Mouse (Mus musculus): ENCODE measurements around the gene Poll. TPM values are rescaled to one million over a fixed set of nuclear protein-coding genes. Genes with fewer than 3 reads are reported as not detected.
A peak's percentile ranks its signal among the peaks of the same experiment; 100 is the strongest.

The Poll gene
- polyA plus RNA-seq, 1 experiment from 2014 or later = 11.5 TPM

DNA sequence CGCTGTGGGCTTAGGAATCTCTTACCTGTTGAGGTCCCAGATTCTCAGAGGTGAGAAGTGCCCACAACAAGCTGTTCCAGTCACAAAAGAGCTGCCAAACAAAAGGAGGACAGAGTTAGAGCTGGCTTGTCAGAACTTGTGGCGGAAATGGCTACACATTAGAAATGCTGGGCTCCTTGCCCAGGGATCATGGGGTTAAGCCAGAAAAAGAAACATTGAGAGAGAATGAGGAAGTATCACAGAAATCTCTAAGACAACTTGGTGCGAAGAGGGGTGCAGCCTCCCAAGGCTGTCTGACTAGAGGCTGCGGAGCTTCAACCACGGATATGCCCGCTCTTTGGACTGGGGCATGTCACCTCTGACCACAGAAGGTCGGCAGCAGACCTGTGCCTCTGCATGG is 31.4 kb upstream of the Poll start:
- 51% methylated on average over 7 of the region's 7 CpGs for WGBS
- H3K27me3 ChIP-seq = no peaks in the 10 kb centered on the region
- H3K27ac ChIP-seq = peak overlapping the region; percentile 64
- H3K4me2 ChIP-seq = no peak overlapping the region
- ATAC-seq (replicated peaks; ENCODE audit: insufficient number of reproducible peaks, insufficient read depth, low FRiP score, low read depth) = no peak
- no peak overlapping the region; the same call in 1 of the 2 replicates for H3K9ac ChIP-seq
- H3K9me3 ChIP-seq (replicated peaks) = no peaks in the 10 kb centered on the region
- peaks cover 14% of the 10 kb centered on the region for H3K4me1 ChIP-seq (replicated peaks)
- H3K4me3 ChIP-seq = no peak overlapping the region
- peaks cover 3% of the 10 kb centered on the region for H3K36me3 ChIP-seq

DNA sequence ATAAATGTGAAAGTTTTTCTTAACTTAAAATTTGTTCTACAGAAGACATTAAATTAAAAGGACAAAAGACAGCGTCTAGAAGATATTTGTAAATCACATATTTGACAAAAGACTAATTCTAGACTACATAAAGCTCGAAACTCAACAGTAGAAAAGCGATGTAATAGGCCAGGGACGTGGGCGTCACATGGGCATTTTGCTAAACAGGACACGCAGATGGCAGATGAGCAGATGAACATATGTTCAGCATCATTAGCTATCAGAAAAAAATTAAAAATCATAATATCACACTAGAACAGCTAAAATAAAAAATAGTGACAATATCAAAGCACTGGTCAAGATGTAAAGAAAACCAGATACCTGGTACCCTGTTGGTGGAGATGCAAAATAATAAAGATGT is 29.4 kb upstream of the Poll start:
- no peaks in the 10 kb centered on the region for H3K27me3 ChIP-seq
- no peak overlapping the region for H3K9ac ChIP-seq
- no peak overlapping the region for H3K4me2 ChIP-seq
- peaks cover 3% of the 10 kb centered on the region for H3K36me3 ChIP-seq
- no peak overlapping the region for H3K27ac ChIP-seq
- H3K4me1 ChIP-seq (replicated peaks) = peaks cover 18% of the 10 kb centered on the region
- WGBS = 93% methylated on average over 6 of the region's 6 CpGs
- no peak overlapping the region for H3K4me3 ChIP-seq
- no peaks in the 10 kb centered on the region for H3K9me3 ChIP-seq (replicated peaks)
- no peak for ATAC-seq (replicated peaks; ENCODE audit: insufficient number of reproducible peaks, insufficient read depth, low FRiP score, low read depth)

- no peak overlapping the region for H3K4me2 ChIP-seq
Observed at GRCm38 (mm10) chr19:45587509-45588292, 27.4 kb upstream of the Poll start.

DNA sequence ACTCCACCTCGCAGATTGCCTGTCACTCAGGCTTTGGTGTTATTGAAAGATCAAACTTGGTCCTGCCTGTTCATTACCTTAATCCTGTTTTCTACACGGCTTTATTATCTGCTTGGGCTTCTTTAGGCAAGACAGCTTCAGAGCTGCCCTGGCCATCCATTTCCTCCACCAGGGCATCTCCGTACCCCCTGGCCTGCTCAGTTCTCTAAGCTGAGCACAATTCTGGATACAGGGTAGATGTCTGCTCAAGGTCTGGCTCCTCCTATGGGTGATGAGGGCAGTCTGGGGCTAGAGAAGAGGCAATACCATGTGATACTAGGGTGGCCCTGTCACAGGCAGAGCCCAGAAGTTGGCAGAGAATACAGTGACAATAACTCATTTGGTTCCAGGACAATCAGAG is 26.5 kb upstream of the Poll start:
- no peaks in the 10 kb centered on the region for H3K9me3 ChIP-seq (replicated peaks)
- H3K36me3 ChIP-seq = peaks cover 3% of the 10 kb centered on the region
- WGBS = 51% methylated on average over 3 of the region's 3 CpGs
- no peak overlapping the region for H3K4me2 ChIP-seq
- H3K9ac ChIP-seq = no peak overlapping the region
- peaks cover 13% of the 10 kb centered on the region for H3K4me1 ChIP-seq (replicated peaks)
- no peaks in the 10 kb centered on the region for H3K27me3 ChIP-seq
- ATAC-seq (replicated peaks; ENCODE audit: insufficient number of reproducible peaks, insufficient read depth, low FRiP score, low read depth) = no peak
- H3K27ac ChIP-seq = no peak overlapping the region
- H3K4me3 ChIP-seq = no peak overlapping the region

More at GRCm38 (mm10) chr19:45587509-45588292, 27.4 kb upstream of the Poll start:
- Histone ChIP-seq H3K4me1 (replicated peaks) (peaks cover 16% of the 10 kb centered on the region), H3K27ac (no peak overlapping the region), H3K9me3 (replicated peaks) (no peaks in the 10 kb centered on the region), H3K4me3 (no peak overlapping the region), H3K9ac (no peak overlapping the region), H3K36me3 (peaks cover 3% of the 10 kb centered on the region), H3K27me3 (no peaks in the 10 kb centered on the region)
- ATAC-seq (replicated peaks; ENCODE audit: insufficient number of reproducible peaks, insufficient read depth, low FRiP score, low read depth) = no peak
- 63% methylated on average over 6 of the region's 6 CpGs for WGBS

- H3K4me1 ChIP-seq (replicated peaks) = peaks cover 13% of the 10 kb centered on the region
- H3K9ac ChIP-seq = no peak overlapping the region
- ATAC-seq (replicated peaks; ENCODE audit: insufficient number of reproducible peaks, insufficient read depth, low FRiP score, low read depth) = no peak
- no peaks in the 10 kb centered on the region for H3K9me3 ChIP-seq (replicated peaks)
- no peak overlapping the region for H3K4me3 ChIP-seq
- H3K4me2 ChIP-seq = no peak overlapping the region
- H3K27me3 ChIP-seq = no peaks in the 10 kb centered on the region
- peaks cover 7% of the 10 kb centered on the region; the same call in 1 of the 2 replicates for H3K36me3 ChIP-seq
- WGBS = 64% methylated on average over 9 of the region's 9 CpGs
- H3K27ac ChIP-seq = no peak overlapping the region
Observed at GRCm38 (mm10) chr19:45584856-45585620, 24.7 kb upstream of the Poll start.

- peaks cover 10% of the 10 kb centered on the region; the same call in 1 of the 2 replicates for H3K36me3 ChIP-seq
- peaks cover 24% of the 10 kb centered on the region for H3K4me1 ChIP-seq (replicated peaks)
- H3K4me3 ChIP-seq = no peak overlapping the region
- no peak overlapping the region for H3K27ac ChIP-seq
- no peak overlapping the region for H3K4me2 ChIP-seq
- 86% methylated on average over 6 of the region's 6 CpGs for WGBS
- no peaks in the 10 kb centered on the region for H3K27me3 ChIP-seq
- no peaks in the 10 kb centered on the region for H3K9me3 ChIP-seq (replicated peaks)
- ATAC-seq (replicated peaks; ENCODE audit: insufficient number of reproducible peaks, insufficient read depth, low FRiP score, low read depth) = no peak
- no peak overlapping the region for H3K9ac ChIP-seq
Observed at GRCm38 (mm10) chr19:45583136-45583535, 22.8 kb upstream of the Poll start.

DNA sequence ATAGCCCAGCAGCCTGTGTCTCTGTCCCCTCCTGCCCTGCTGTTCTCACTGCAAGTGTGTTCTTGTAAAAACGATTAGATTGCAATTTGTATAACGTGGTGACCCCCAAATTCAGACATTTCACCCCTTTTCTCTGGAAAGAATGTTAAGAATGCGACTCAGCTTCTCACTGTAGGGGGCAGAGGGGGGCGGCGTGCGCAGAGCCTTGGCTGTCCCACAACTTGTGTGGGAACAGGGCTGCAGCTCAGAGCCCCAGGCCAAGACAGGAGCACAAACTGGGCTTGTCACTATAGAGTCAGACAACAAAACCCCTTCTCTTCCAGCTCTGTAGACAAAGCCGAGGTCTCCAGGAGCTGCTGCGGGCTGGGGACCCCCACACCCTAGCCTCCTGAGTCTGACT is 21.8 kb upstream of the Poll start:
- no peak overlapping the region for H3K9ac ChIP-seq
- H3K4me1 ChIP-seq (replicated peaks) = peaks cover 24% of the 10 kb centered on the region
- no peak overlapping the region for H3K4me2 ChIP-seq
- 41% methylated on average over 8 of the region's 8 CpGs for WGBS
- no peak overlapping the region for H3K27ac ChIP-seq
- no peak for ATAC-seq (replicated peaks; ENCODE audit: insufficient number of reproducible peaks, insufficient read depth, low FRiP score, low read depth)
- no peaks in the 10 kb centered on the region for H3K27me3 ChIP-seq
- H3K9me3 ChIP-seq (replicated peaks) = no peaks in the 10 kb centered on the region
- peaks cover 15% of the 10 kb centered on the region; the same call in 1 of the 2 replicates for H3K36me3 ChIP-seq
- H3K4me3 ChIP-seq = no peak overlapping the region

DNA sequence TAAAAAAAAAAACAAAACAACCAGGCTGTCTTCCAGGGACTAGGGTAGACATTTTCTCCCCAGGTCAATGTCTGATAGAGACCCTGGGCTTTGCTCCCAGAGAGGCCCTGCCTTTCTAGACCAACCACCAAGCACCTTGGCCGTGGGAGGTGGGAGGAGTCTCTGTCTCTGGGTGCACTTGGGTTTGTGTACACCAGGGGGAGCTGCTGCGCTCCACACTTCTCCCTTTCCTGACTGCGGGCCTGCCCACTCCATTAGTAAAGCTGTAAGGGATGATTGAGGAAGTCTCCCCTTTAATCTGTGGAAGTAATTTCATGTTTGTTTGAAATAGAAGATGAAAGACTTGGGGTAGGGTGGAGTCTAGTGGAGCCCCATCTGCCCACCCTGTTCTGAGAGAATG is 20.9 kb upstream of the Poll start:
- Histone ChIP-seq H3K9me3 (replicated peaks) (no peaks in the 10 kb centered on the region), H3K4me2 (no peak overlapping the region), H3K4me3 (no peak overlapping the region), H3K27ac (no peak overlapping the region), H3K27me3 (no peaks in the 10 kb centered on the region), H3K36me3 (peaks cover 19% of the 10 kb centered on the region; the same call in 1 of the 2 replicates), H3K9ac (no peak overlapping the region), H3K4me1 (replicated peaks) (peaks cover 23% of the 10 kb centered on the region)
- ATAC-seq (replicated peaks; ENCODE audit: insufficient number of reproducible peaks, insufficient read depth, low FRiP score, low read depth) = no peak
- WGBS = 60% methylated on average over 3 of the region's 3 CpGs

- Histone ChIP-seq H3K27ac (no peak overlapping the region), H3K9ac (no peak overlapping the region), H3K36me3 (peaks cover 19% of the 10 kb centered on the region; the same call in 1 of the 2 replicates), H3K4me1 (replicated peaks) (peaks cover 33% of the 10 kb centered on the region), H3K9me3 (replicated peaks) (no peaks in the 10 kb centered on the region), H3K27me3 (no peaks in the 10 kb centered on the region), H3K4me3 (no peak overlapping the region), H3K4me2 (no peak overlapping the region)
- ATAC-seq (replicated peaks; ENCODE audit: insufficient number of reproducible peaks, insufficient read depth, low FRiP score, low read depth) = no peak
- WGBS = 68% methylated on average over 12 of the region's 12 CpGs
Observed at GRCm38 (mm10) chr19:45580235-45580634, 19.9 kb upstream of the Poll start.

GRCm38 (mm10) chr19:45579416-45579815 is 19.1 kb upstream of the Poll start:
- Histone ChIP-seq H3K9me3 (replicated peaks) (no peaks in the 10 kb centered on the region), H3K4me1 (replicated peaks) (peaks cover 41% of the 10 kb centered on the region), H3K36me3 (peaks cover 19% of the 10 kb centered on the region; the same call in 1 of the 2 replicates), H3K4me3 (no peak overlapping the region), H3K9ac (no peak overlapping the region), H3K4me2 (no peak overlapping the region), H3K27me3 (no peaks in the 10 kb centered on the region), H3K27ac (0 out of 2 replicates have a peak overlapping the region, but pooled peaks have one; percentile 14)
- no peak for ATAC-seq (replicated peaks; ENCODE audit: insufficient number of reproducible peaks, insufficient read depth, low FRiP score, low read depth)
- 59% methylated on average over 7 of the region's 7 CpGs for WGBS

DNA sequence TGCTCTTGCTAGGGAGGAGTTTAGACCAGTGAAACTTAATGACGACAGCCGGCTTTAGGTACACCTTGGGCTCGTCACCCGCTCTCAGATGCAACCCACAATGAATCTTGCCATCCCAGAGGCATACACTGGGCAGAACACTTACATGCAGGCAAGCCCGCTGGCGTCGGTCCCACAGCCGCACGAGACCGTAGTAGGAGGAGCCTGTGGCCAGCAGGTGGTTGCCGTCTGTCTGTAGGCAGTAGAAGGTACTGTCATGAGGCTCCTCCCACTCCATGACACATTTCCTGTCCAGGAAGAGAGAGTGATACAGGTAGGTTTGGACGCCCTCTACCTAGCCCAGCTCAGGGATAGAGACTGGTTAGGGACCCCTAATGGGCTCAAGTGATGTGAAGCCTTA is 18.6 kb upstream of the Poll start:
- no peak overlapping the region for H3K9ac ChIP-seq
- H3K4me3 ChIP-seq = no peak overlapping the region
- no peaks in the 10 kb centered on the region for H3K27me3 ChIP-seq
- no peak overlapping the region for H3K4me2 ChIP-seq
- peaks cover 19% of the 10 kb centered on the region; the same call in 1 of the 2 replicates for H3K36me3 ChIP-seq
- WGBS = 74% methylated on average over 12 of the region's 12 CpGs
- H3K9me3 ChIP-seq (replicated peaks) = no peaks in the 10 kb centered on the region
- no peak overlapping the region for H3K27ac ChIP-seq
- H3K4me1 ChIP-seq (replicated peaks) = peaks cover 45% of the 10 kb centered on the region
- ATAC-seq (replicated peaks; ENCODE audit: insufficient number of reproducible peaks, insufficient read depth, low FRiP score, low read depth) = peak; percentile 19; the same call in 1 of the 2 replicates

Data from heart, embryonic 15.5 days (tissue).